Mouse (Mus musculus): ENCODE results near the gene Meioc.
"Not testable (repeated sequence)": the region's sequence is repeated elsewhere in the genome, so short reads cannot be mapped to it uniquely, and the experiment has no call there.

The Meioc gene

DNA sequence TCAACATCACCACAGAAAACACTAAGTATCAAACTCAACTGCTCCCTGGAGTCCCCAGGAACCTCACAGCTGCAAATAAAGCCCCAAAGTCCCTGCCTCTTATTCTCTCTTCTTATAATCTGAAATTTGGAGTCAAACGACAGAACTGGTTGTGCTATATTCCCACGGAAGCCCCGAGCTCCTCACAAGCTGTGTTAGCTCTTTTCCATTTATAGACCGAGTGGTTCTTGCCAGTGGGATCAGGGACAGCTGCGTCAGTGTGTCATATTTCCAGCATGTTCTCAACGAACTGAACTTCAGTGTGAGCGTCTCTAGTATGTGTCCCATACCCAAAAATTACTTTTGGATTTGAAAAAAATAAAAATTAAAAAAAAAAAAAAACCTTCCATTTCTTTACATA is 31.8 kb downstream of the Meioc start:
- DNase-seq = no peak

DNA sequence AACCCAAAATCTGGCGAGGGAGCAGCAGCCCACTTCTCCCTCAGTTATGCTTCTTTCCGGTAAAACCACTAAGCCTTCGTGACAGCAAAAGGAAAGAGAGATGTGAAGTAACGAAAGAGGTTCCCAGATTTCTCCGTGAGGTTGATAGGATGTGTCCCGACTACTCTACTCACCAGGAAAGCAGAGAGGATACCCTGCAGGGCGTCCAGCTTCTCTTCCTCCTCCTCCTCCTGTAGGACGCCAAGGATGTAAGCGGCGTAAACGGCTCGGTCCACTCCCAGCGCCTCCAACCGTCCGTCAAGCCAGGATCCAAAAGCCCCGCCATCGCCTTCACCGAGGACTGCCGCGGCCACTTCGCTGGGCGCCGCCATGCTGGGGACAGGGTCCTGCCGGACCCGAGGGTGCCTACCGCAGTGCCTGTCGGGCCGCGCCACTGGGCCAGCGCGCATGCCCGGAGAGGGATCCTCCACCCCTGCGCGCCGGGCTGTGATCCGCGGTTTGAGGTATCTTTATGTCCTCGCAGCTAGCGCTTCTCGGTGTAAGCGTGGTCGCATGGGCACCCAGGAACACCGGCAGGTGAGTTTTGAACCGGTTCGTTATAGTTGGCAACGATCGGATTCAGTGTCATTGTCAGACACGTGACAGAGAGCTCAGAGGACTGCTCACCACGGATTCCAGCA is 34.0 kb downstream of the Meioc start, which contains the start of gene Ccdc43:
Gene Ccdc43 (minus strand): TSS at position 445 of the 680 bp plus-strand sequence.
- DNase-seq = peak; percentile 92 to 93

DNA sequence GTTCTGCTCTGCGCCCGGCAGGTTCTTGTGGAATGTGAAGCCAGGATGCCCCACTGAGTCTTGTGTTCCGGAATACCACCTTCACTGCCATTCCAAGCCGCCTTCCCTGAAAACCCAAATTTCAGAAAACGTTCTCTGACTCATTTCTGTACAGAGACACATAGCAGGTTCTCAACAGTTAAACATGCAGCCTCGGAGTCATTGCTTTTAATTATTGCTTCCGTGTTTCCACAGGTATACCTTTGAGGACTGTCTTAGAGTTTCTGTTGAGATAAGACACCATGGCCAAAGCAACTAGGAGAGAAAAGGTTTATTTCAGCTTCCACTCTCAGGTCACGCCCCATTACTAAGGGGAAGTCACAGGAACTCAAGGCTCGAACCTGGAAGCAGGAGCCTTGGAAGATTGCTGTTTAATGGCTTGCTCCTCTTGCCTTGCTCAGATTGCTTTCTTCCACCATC is 34.5 kb downstream of the Meioc start:
- DNase-seq = no peak

- not testable (repeated sequence) for DNase-seq
These were observed 38.7 kb downstream of the Meioc start for GRCm38 (mm10) chr11:102702206-102702605.

DNA sequence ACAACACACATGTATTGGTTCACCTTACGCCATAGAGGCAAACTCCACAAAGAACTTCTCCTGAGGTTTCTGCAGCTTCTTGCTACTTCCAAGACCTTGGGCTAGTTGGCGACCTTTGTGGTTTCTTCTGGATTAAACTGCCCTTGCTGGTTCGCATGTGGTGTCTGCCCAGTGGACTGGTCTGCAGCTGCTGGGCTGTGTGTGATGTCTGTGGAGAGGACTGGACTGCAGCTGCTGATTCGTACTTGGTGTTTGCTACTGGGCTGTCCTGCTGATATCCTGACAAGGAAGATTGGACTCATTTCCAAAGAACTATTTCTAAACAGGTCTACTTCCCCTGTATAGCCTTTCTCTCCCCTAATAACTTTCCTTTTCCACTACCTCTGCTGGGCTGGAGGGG is 48.9 kb downstream of the Meioc start:
- DNase-seq = no peak

DNA sequence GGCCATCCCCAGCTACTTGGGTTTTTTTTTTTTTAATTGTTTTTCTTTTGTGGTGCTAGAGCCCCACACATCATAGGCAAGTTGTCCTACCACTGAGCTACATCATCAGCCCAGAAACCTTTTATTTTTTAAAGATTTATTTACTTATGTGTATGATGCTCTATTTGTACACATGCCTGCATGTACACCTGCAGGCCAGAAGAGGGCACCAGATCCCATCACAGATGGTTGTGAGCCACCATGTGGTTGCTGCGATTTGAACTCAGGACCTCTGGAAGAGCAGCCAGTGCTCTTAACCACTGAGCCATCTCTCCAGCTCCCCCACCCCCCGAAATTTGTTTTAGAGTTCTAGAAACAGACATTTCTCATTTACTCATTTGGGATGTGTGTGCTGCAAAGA is 51.1 kb downstream of the Meioc start:
- not testable (repeated sequence) for DNase-seq

DNA sequence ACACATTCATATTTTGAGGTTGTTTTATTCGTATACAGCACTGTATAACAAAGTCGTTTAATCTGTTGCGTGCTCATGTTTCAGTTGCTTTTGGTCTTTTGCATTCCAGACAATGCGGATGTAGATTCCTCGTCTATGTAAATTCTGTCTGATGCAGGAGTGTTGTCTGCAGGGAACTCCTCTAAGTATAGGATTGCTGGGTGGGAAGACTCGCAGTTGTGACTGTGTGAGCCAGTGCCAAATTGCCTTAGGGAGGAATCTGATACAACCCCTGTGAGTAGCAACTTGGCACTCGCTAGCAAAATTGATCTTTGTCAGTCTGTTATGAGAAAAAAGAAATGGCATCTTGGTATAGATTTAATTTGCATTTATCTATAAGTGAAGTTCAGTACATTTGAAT is 52.6 kb downstream of the Meioc start:
- no peak for DNase-seq

- DNase-seq = peak in 1 of 2 experiments; percentile 60
These were observed 62.1 kb downstream of the Meioc start for GRCm38 (mm10) chr11:102725574-102725973.

DNA sequence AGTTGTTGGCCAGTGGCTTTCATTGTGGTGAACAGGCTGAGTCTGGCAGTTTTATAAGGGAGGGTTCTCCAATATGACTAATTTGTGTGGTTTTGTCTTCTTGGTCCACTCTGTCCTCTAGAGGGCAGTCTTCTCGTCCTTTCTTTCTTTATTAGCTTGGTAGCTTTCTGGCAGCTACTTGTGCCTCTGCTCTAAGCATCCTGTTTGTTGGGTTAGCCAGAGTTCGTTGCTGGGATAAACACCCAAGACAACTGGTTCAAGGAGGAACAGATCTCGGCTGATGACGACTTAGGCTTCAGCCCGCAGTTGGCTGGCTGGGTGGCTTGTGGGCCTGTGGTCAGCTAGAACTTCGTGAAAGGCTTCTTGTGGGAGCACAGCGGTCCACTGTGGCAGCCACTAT is 65.1 kb downstream of the Meioc start:
- peak; percentile 52 to 65 for DNase-seq

GRCm38 (mm10) chr11:102729835-102730234 is 66.3 kb downstream of the Meioc start:
- no peak for DNase-seq

DNA sequence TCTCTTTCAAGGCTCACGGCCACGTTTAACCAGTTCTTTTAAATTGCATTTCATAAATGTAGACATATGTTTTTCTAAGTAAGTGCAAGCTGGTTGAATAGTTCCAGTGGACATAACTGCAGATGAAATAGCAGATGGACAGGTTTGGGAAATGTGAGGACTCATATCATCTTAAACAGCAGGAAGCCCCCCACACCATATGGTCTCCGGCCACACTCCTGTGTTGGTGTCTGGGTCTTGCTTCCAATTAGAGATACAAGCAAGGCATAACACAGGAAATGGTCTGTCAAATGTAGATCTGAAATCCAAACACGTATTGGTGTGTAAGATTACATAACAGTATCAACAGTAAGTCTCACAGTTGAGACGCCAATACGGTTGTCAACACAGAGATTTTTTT is 67.8 kb downstream of the Meioc start:
- peak; percentile 69 to 77 for DNase-seq
